34 mouse cellular contexts compared by ENCODE assay signal in the genomic region with DNA sequence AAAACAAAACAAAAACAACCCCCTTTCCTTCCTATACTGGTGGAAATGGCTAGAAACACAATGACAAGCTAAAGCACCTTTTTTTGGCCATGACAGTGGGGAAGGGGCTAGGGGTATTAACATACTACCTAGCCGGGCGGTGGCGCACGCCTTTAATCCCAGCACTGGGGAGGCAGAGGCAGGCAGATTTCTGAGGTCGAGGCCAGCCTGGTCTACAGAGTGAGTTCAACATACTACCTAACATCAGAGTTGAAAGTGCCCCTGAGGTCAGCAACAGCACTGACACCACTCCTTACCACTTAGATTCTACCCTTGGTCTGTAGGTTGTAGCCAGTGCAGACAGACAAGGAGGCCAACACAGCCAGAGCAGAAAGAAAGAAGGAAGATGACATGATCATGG.
"Had no signal": no experiment of that assay in that cellular context is flagged by ENCODE, and none has a peak within 500 bp of the region (broad histone marks: within the 10 kb centered on the region; RNA-seq: fewer than 3 reads in every experiment).

No protein-coding gene starts in this region.

- DNase-seq: heart, postnatal 10 days; heart, postnatal 14 days; heart, postnatal 4 days; kidney, adult 11 months; kidney, adult 18-20 months; kidney, adult 2 months; kidney, adult 8-10 months; kidney, adult 9 months; kidney, postnatal 10 days; kidney, postnatal 14 days; kidney, postnatal 25 days; kidney, postnatal 36 days; kidney, postnatal 4 days; layer of hippocampus, adult 9-11 months; layer of hippocampus, postnatal 36 days had no signal

- H3K36me3 ChIP-seq: heart, embryonic 15.5 days; hindbrain, embryonic 15.5 days; intestine, embryonic 15.5 days had no signal

- H3K27ac ChIP-seq: heart, embryonic 10.5 days; heart, embryonic 13.5 days; heart, embryonic 15.5 days; hindbrain, embryonic 10.5 days; hindbrain, embryonic 12.5 days; hindbrain, embryonic 13.5 days; hindbrain, embryonic 14.5 days; hindbrain, embryonic 15.5 days; hindbrain, postnatal 0 days; intestine, embryonic 15.5 days; kidney, embryonic 15.5 days; kidney, postnatal 0 days; layer of hippocampus, adult 2 months had no signal

- H3K9me3 ChIP-seq: heart, embryonic 10.5 days; heart, embryonic 12.5 days; heart, embryonic 13.5 days; heart, embryonic 15.5 days; hindbrain, embryonic 10.5 days; hindbrain, embryonic 12.5 days; hindbrain, embryonic 13.5 days; hindbrain, embryonic 15.5 days; intestine, embryonic 15.5 days; kidney, embryonic 15.5 days had no signal

- H3K4me1 ChIP-seq: hindbrain, embryonic 15.5 days had no signal

- H3K4me3 ChIP-seq: heart, embryonic 10.5 days; heart, embryonic 12.5 days; heart, embryonic 13.5 days; heart, embryonic 15.5 days; hindbrain, embryonic 10.5 days; hindbrain, embryonic 12.5 days; hindbrain, embryonic 13.5 days; hindbrain, embryonic 15.5 days; intestine, embryonic 15.5 days; kidney, embryonic 15.5 days; layer of hippocampus, adult 2 months had no signal

- H3K9ac ChIP-seq: heart, embryonic 12.5 days; heart, embryonic 13.5 days; heart, embryonic 15.5 days; hindbrain, embryonic 12.5 days; hindbrain, embryonic 13.5 days; hindbrain, embryonic 14.5 days; hindbrain, embryonic 15.5 days; intestine, embryonic 15.5 days; kidney, embryonic 15.5 days had no signal

- H3K27me3 ChIP-seq: heart, embryonic 12.5 days; heart, embryonic 13.5 days; heart, embryonic 15.5 days; hindbrain, embryonic 12.5 days; hindbrain, embryonic 13.5 days; hindbrain, embryonic 15.5 days; intestine, embryonic 15.5 days; kidney, embryonic 15.5 days had no signal

- H3K4me2 ChIP-seq: heart, embryonic 11.5 days; heart, embryonic 12.5 days; heart, embryonic 13.5 days; heart, embryonic 15.5 days; hindbrain, embryonic 12.5 days; hindbrain, embryonic 13.5 days; hindbrain, embryonic 14.5 days; hindbrain, embryonic 15.5 days; intestine, embryonic 15.5 days; kidney, embryonic 15.5 days had no signal

- ATAC-seq: hindbrain, embryonic 16.5 days; hindbrain, postnatal 0 days; inflammation-experienced regulatory T-cells, adult 6 months; intestine, embryonic 15.5 days; intestine, embryonic 16.5 days; intestine, postnatal 0 days had no signal
